Mouse (Mus musculus) ES-Bruce4 (cell line): ENCODE data around the gene Rara. TPM values are rescaled to one million over a fixed set of nuclear protein-coding genes. Genes with fewer than 3 reads are reported as not detected.

Experiments used
- H3K27ac ChIP-seq: 2 replicates; pipeline ENCODE4 v1.5.1; 2012; ENCODE audit warnings: low read length, inconsistent platforms; ENCODE audit not compliant: insufficient read depth
- H3K27me3 ChIP-seq: 2 replicates; pipeline ENCODE4 v1.6.1; 2012; ENCODE audit warnings: mild to moderate bottlenecking, low read length, inconsistent platforms; ENCODE audit not compliant: control insufficient read depth, poor library complexity, insufficient read depth, severe bottlenecking
- H3K36me3 ChIP-seq: 2 replicates; pipeline ENCODE4 v1.6.1; 2012; ENCODE audit warnings: inconsistent platforms, mild to moderate bottlenecking, low read length, moderate library complexity; ENCODE audit not compliant: control insufficient read depth, poor library complexity, insufficient read depth, severe bottlenecking
- H3K4me1 ChIP-seq: one replicate; pipeline ENCODE4 v1.8.1; 2011; ENCODE audit warnings: low read length; ENCODE audit not compliant: control insufficient read depth, insufficient read depth
- H3K4me3 ChIP-seq: 2 replicates; pipeline ENCODE4 v1.5.1; 2011; ENCODE audit warnings: low read depth, mild to moderate bottlenecking, low read length
- H3K9ac ChIP-seq: 2 replicates; pipeline ENCODE4 v1.6.1; 2012; ENCODE audit warnings: low read depth, mild to moderate bottlenecking, inconsistent platforms; ENCODE audit not compliant: poor library complexity, severe bottlenecking
- H3K9me3 ChIP-seq: replicated peaks from 2 replicates; pipeline ENCODE4 v1.6.1; 2012; ENCODE audit warnings: mild to moderate bottlenecking, low read length, inconsistent platforms; ENCODE audit not compliant: control insufficient read depth, poor library complexity, insufficient read depth, severe bottlenecking
- CTCF ChIP-seq: IDR thresholded peaks from one replicate; pipeline ENCODE4 v1.8.1; 2011; ENCODE audit warnings: low read depth, low read length
- EP300 ChIP-seq: IDR thresholded peaks from 2 replicates; pipeline ENCODE4 v1.6.1; 2011; ENCODE audit warnings: low read depth, low read length; ENCODE audit not compliant: insufficient read depth
- POLR2A ChIP-seq: IDR thresholded peaks from one replicate; pipeline ENCODE4 v1.8.1; 2011; ENCODE audit warnings: low read length; ENCODE audit not compliant: insufficient read depth
- polyA plus RNA-seq: library from polyadenylated mRNA; stranded (reverse); fragments of >200 nt; gene quantifications from 2 replicates; pipeline ENCODE4 v1.2.4, GENCODE M21; 2011; ENCODE audit warnings: low read depth; ENCODE audit not compliant: missing spikeins, insufficient read depth, insufficient read length

The Rara gene
- polyA plus RNA-seq = 23.7 and 26.3 TPM in 2 replicates

- peak within 1 kb of the TSS; percentile 24 for H3K9ac ChIP-seq
- H3K27me3 ChIP-seq = no peaks in the 10 kb centered on the region
- H3K4me3 ChIP-seq = peak within 1 kb of the TSS; percentile 56
- H3K36me3 ChIP-seq = no peaks in the 10 kb centered on the region
- H3K9me3 ChIP-seq = no peaks in the 10 kb centered on the region
- peak within 1 kb of the TSS; percentile 81; the same call in 1 of the 2 replicates for H3K27ac ChIP-seq
- peaks cover 20% of the 10 kb centered on the region for H3K4me1 ChIP-seq
- TF ChIP-seq CTCF = no peak
- peak; percentile 8; the same call in 1 of the 2 replicates for TF ChIP-seq EP300
Measured at GRCm38 (mm10) chr11:98927438-98928076, at the start of gene Rara. Gene Rara, plus strand, starts transcription at chr11:98927818.

- Histone ChIP-seq H3K9me3 (no peaks in the 10 kb centered on the region), H3K27ac (no peak overlapping the region), H3K9ac (no peak overlapping the region), H3K4me3 (no peak overlapping the region), H3K36me3 (peaks cover 24% of the 10 kb centered on the region), H3K4me1 (no peaks in the 10 kb centered on the region), H3K27me3 (no peaks in the 10 kb centered on the region)
- TF ChIP-seq POLR2A (no peak), EP300 (no peak), CTCF (no peak)
Measured at GRCm38 (mm10) chr11:98887703-98888102, 39.9 kb upstream of the Rara start.

GRCm38 (mm10) chr11:98889077-98889476 lies 38.5 kb upstream of the Rara start:
- Histone ChIP-seq H3K27me3 (no peaks in the 10 kb centered on the region), H3K9me3 (no peaks in the 10 kb centered on the region), H3K4me3 (no peak overlapping the region), H3K36me3 (peaks cover 30% of the 10 kb centered on the region), H3K9ac (no peak overlapping the region), H3K27ac (no peak overlapping the region), H3K4me1 (no peaks in the 10 kb centered on the region)
- TF ChIP-seq CTCF = no peak
- no peak for TF ChIP-seq POLR2A
- TF ChIP-seq EP300 = no peak

GRCm38 (mm10) chr11:98889977-98890376 lies 37.6 kb upstream of the Rara start:
- Histone ChIP-seq H3K27ac (no peak overlapping the region), H3K36me3 (peaks cover 27% of the 10 kb centered on the region), H3K9me3 (no peaks in the 10 kb centered on the region), H3K9ac (no peak overlapping the region), H3K27me3 (no peaks in the 10 kb centered on the region), H3K4me1 (no peaks in the 10 kb centered on the region), H3K4me3 (no peak overlapping the region)
- TF ChIP-seq CTCF (no peak), POLR2A (no peak), EP300 (no peak)

GRCm38 (mm10) chr11:98892426-98892825 lies 35.2 kb upstream of the Rara start:
- Histone ChIP-seq H3K36me3 (peaks cover 34% of the 10 kb centered on the region), H3K4me3 (no peak overlapping the region), H3K27me3 (no peaks in the 10 kb centered on the region), H3K4me1 (no peaks in the 10 kb centered on the region), H3K9me3 (no peaks in the 10 kb centered on the region), H3K27ac (no peak overlapping the region), H3K9ac (no peak overlapping the region)
- TF ChIP-seq CTCF = no peak

- H3K9me3 ChIP-seq = no peaks in the 10 kb centered on the region
- no peaks in the 10 kb centered on the region for H3K27me3 ChIP-seq
- peaks cover 2% of the 10 kb centered on the region for H3K4me1 ChIP-seq
- no peak overlapping the region for H3K4me3 ChIP-seq
- H3K36me3 ChIP-seq = peaks cover 30% of the 10 kb centered on the region
- H3K27ac ChIP-seq = no peak overlapping the region
- no peak overlapping the region for H3K9ac ChIP-seq
- TF ChIP-seq CTCF (no peak), EP300 (no peak), POLR2A (no peak)
Measured at GRCm38 (mm10) chr11:98900529-98901125, 27.0 kb upstream of the Rara start.
